Mouse (Mus musculus): ENCODE measurements around the gene Car8.
"Not testable (repeated sequence)": the region's sequence is repeated elsewhere in the genome, so short reads cannot be mapped to it uniquely, and the experiment has no call there.

GRCm38 (mm10) chr4:8093566-8093965, 145.3 kb downstream of the Car8 start:
- not testable (repeated sequence) for TF ChIP-seq POLR2A (IDR thresholded peaks at IDR 0.05; ENCODE audit: borderline replicate concordance, insufficient read depth, low read length); CTCF (IDR thresholded peaks at IDR 0.05; ENCODE audit: borderline replicate concordance, insufficient read depth, low read depth, low read length)

All from cerebellum, adult 2 months (tissue).